Mouse (Mus musculus) v-Abl transformed pro-B cells (cell line): Measurements from ENCODE around the gene Paqr7.
"Not testable (repeated sequence)": the region's sequence is repeated elsewhere in the genome, so short reads cannot be mapped to it uniquely, and the experiment has no call there.

Experiments
- in situ Hi-C, 2 experiments: fragments of 400-800 bp; cut with MboI; formaldehyde crosslinking; loops; one replicate each; pipeline ENCODE4 v1.15.1; 2025; ENCODE audit not compliant: unreplicated experiment in 2 of 2

Gene Paqr7

GRCm38 (mm10) chr4:134497986-134498731 lies 1.7 kb downstream of the Paqr7 start:
- in situ Hi-C loops, result no loop called here

DNA sequence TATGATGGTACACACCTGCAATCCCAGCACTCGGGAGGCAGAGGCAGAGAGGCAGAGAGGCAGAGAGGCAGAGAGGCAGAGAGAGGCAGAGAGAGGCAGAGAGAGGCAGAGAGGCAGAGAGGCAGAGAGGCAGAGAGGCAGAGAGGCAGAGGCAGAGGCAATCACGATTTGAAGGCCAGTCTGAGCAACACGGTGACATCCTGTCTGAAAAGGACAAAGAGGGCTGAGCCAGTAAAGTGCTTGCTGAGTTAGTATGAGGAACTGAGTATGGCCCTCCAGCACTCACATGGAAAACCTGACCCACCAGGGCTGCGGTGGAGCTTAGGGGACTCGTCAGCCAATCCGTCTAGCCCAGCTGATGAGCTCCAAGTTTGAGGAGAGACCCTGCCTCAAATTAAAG lies 2.5 kb downstream of the Paqr7 start:
- in situ Hi-C loops, result not testable (repeated sequence)

DNA sequence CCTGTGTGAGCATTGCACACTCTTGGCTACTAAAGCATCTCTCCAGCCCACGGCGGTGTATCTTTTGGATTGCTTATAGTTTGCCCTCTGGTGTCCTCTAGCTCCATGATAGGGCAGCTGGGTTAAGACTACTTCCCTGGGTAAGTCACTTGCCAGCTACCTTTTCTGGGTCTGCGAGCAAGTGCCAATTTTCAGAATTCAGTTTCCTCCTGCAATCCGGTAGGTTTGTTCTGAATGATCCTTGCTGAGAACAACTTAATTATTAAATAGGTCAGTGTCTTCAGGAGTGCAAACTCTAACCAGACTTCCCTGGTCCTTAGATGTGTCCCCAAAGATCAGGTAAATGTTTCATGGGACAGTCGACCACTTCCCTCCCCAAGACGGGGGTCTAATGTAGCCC lies 4.6 kb downstream of the Paqr7 start:
- in situ Hi-C loops, result no loop called here

DNA sequence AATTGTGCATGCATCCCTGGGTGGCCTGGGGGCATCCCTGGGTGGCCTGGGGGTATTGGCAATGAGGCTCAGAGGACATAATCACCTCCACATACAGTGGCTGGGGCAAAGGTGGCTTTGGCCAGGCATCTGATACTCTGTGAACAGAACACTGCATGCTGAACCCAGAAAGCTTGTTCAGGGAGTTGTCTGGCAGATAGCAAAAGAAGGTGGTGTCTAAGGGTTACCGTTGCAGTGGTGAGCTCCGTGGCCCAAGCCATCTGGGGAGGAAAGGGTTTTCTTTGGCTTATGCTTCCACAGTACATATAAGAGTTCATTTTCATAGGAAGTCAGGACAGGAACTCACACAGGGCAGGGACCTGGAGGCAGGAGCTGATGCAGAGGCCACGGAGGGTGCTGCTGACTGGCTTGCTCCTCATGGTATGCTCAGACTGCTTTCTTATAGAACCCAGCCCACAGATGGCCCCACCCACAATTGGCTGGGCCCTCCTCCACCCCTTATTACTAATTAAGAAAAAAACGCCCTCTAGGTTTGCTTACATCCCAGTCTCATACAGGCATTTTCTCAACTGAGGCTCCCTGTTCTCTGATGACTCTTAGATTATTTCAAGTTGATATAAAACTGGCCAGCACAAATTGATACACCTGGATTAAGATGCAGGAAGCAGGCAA lies 7.3 kb downstream of the Paqr7 start:
- in situ Hi-C loops, result no loop called here

DNA sequence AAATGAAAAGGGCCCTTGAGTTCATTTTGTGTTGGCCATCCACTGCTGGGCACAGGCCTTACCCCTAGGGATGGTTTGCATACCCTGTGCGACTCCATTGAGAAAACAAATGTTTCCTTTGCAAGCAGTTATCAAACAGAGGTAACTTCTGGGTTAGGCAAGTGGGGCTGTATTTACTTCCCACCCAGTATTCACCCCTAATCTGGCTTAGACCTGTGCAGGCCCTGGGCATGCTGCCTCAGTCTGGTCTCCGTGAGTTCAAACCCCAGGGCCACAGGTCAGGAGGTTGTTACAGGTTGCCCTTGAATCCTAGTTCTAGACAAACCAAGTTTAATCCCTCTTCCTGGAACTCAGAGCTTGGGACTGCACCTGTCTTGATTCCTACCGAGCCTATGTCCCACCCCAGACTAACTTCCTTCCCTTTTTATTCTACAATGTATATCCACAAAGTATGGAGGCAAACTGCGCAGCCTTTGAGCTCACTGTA lies 8.8 kb downstream of the Paqr7 start:
- in situ Hi-C loops, result no loop called here

DNA sequence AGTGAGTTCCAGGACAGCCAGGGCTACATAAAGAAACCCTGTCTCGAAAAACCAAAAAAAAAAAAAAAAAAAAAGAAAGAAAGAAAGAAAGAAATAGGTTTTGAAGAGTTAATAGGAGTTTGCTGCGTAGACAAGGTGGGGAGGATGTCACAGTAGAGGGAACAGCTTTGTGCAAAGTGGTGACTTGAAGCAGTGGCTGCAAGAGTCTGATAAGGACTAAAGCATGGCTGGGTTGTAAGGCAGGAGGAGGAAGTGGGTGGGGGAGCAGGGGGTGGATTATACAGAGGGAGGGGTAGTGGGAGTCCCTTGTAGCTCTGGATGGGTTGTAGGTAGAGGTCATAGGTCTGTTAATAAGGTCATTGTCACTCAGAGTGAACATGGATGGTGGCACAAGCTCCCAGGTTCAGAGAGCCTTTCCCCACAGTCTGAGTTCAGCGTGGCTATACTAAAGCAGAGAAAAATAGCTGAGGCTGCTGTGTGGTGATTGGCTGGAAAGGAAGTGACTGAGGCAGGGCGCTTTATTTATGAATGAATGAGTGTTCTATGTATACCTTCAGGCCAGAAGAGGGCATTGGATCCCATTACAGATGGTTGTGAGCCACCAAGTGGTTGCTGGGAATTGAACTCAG lies 9.6 kb downstream of the Paqr7 start:
- in situ Hi-C loops, result no loop called here

DNA sequence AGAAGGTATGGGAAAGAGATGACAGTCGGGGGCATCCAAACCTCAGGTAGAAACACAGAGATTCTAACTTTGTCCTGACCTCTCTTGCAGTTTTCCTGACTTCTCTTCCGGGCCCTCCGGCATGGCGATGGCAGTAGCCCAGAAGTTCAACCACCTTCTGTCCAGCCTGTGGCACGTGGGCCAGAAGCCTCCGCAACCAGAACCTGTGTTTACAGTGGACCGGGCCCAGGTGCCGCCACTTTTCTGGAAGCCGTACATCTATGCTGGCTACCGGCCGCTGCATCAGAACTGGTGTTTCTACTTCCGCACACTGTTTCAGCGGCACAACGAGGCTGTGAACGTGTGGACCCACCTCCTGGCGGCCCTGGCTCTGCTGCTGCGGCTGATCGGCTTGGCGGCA lies 10.2 kb downstream of the Paqr7 start:
- in situ Hi-C loops, result no loop called here

DNA sequence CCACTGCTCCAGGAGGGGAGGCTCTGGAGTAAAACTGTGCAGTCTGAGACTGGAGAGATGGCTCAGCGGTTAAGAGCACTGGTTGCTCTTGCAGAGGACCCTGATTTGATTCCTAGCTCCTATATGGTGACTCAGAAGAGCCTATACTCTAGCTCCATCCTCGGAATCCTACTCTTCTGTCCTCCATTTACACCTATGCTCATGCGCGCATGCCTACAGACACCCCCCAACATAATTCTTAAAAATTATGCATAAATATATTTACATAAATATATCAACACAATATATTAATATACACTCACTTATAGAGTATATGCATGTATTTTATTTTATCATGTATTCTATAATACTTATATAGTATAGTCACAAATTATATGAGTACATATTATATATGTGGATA lies 13.9 kb downstream of the Paqr7 start:
- in situ Hi-C loops, result no loop called here

- in situ Hi-C loops, result no loop called here
Observed at GRCm38 (mm10) chr4:134510845-134511411, 14.4 kb downstream of the Paqr7 start, which contains the start of gene Aunip. Gene Aunip (plus strand): TSS chr4:134510999.

- in situ Hi-C loops, result no loop called here
Observed at GRCm38 (mm10) chr4:134511730-134512129, 15.2 kb downstream of the Paqr7 start.

- in situ Hi-C loops, result no loop called here
Observed at GRCm38 (mm10) chr4:134512798-134513197, 16.3 kb downstream of the Paqr7 start.

DNA sequence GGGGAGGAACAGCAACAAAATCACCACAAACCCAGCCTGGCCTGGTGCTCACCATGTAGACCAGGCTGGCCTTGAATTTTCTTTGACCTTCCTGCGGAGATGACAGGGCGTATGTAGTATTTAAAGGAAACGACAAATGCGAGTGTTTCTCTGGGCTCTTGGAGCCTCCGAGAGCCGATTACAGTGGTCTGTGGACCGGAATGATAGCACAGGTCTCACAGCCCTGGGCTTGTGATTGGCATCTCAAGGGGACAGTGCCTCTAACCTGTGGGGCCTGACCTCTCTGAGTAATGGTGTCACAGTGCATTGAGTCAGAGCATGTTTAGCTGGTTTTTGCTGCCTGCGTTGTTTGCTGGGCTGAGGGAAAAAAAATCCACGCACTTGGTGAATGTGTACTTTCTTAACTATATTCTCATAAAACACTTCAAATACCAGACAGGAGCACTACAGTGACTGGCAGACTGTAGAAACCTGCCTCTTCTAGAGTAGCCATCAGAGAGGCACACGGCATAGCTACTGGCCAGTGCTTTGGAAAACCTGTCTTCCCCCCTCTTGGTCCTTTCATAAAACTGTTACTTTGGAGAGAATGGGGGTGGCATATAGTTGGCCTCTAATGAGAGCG lies 17.9 kb downstream of the Paqr7 start:
- in situ Hi-C loops, result no loop called here

DNA sequence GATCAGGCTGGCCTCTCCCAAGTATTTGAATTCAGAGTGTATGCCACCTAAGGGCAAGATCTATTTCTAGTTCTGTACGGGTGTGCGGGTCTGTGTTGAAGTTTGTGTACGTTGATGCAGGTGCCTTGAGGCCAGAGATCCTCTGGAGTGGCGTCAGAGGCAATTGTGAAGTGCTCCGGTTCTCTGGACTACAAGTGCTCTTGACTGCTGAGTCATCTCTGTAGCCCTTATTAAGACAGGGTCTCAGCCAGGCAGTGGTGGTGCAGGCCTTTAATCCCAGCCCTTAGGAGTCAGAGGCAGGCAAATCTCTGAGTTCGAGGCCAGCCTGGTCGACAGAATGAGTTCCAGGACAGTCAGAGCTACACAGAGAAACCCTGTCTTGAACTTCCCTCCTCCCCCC lies 19.1 kb downstream of the Paqr7 start:
- in situ Hi-C loops, result no loop called here

- in situ Hi-C loops, result no loop called here
Observed at GRCm38 (mm10) chr4:134516981-134517380, 20.5 kb downstream of the Paqr7 start.

DNA sequence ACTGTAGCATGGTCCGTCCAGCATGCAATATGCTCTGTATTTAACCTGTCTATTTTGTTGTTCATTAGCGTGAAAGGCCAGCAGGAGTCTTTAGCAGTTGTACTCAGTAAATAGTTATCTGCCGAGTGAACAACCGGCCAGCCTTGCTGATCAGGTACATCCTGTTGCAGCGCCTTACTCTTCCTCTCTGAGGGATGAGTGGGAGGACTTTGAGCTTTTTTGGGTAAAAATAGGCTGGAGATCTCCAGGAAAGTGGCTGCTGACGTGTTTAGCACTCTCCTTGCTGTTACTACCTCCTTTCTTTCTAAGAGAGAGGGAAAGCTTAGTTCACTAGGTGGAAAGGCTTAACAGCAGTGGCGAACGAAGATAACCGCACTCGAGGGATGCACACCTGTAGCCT lies 21.2 kb downstream of the Paqr7 start:
- in situ Hi-C loops, result no loop called here

DNA sequence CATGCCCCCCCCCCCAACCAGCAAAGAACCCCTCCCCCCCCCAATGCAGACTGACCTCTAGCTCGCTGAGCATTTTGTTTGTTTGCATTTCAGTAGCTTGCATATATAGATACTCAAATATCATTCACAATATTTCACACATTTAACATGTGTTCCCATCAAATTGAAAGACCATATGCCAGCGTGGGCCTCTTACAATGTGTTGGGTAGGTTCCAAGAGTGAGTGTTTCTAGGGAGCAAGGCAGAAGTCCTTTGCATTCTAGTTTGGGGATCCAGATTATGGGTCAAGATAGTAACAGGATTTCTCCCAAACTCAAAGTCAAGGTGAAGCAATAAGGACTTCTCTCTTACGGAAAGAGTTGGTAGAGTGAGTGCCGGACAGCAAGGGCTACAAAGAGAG lies 22.0 kb downstream of the Paqr7 start:
- in situ Hi-C loops, result no loop called here

DNA sequence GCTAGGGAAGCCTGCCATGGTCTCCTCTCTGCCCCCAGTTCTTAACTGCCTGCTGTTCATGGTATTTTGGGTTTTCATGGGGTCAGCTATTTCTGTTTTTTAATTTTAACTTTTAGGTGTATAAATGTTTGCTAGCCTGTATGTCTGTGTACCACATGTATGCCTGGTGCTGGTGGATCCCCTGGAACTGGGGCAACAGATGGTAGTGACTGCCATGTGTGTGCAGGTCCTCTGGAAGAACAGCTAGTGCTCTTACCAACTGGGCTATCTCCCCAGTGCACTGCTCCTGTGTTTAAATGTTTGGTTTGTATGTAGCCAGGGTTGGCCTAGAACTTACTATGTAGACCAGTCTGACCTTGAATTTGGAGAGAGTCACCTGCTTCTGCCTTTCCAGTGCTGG lies 22.8 kb downstream of the Paqr7 start:
- in situ Hi-C loops, result no loop called here

GRCm38 (mm10) chr4:134523447-134523846 lies 26.9 kb downstream of the Paqr7 start:
- in situ Hi-C loops, result no loop called here

DNA sequence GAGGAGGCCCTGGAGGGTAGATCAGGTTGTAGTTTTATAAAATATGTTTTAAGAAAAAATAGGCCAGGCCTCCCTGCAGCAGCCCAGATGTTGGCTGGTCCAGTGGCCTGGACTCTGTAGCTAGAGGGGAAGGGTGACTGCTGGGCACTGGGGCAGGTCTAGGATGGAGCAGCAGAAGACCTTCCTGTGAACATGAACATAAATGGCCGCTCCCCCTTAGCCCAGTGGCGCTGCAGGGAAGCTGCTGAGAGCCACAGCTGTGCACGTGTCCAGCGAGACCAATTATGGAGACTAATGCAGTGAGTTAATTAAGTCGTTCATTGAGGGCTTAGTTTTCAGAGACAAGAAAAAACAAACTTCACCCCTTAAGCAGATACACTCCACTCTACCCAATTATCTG lies 29.3 kb downstream of the Paqr7 start:
- in situ Hi-C loops, result no loop called here

GRCm38 (mm10) chr4:134526220-134526619 lies 29.7 kb downstream of the Paqr7 start:
- in situ Hi-C loops, result no loop called here

DNA sequence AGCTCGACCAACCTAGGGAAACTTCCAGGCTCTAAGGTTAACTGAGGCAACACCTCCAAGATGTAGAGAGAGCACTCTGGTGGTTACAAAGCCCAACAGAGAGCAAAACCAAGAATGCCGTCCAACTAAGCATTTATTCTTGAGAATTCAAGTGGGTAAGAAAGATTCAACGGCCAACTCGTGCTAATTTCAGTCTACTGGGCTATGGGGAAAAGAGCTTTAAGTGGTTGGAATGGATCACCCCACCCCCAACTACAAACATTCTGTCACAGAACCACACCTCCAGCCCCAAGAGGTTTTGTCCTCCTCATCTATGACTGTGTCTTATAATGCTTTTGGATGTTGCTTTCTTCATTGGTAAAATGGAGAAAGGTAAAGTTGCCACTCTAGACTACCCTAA lies 36.4 kb downstream of the Paqr7 start:
- in situ Hi-C loops, result no loop called here
